Mouse (Mus musculus) liver, embryonic 14.5 days (tissue): ENCODE data around the gene Glipr1l1. TPM values are rescaled to one million over a fixed set of nuclear protein-coding genes. Genes with fewer than 3 reads are reported as not detected.
"Not testable (repeated sequence)": the region's sequence is repeated elsewhere in the genome, so short reads cannot be mapped to it uniquely, and the experiment has no call there.

Experiments used
- ATAC-seq: fragments of 200-750 bp; cut with Nextera tagmentation; 2 replicates; pipeline ENCODE4 v1.8.0; 2017; ENCODE audit warnings: moderate number of reproducible peaks, mild to moderate bottlenecking, moderate library complexity; ENCODE audit not compliant: insufficient read depth
- DNase-seq, 3 experiments: peaks; one replicate each; pipeline ENCODE4 v3.0.0-alpha.2; 2012 to 2013; ENCODE audit warnings: low read depth in 3 of 3, low spot score in 3 of 3
- H3K27ac ChIP-seq: fragments of 300-500 bp; sonication (generic); 2 replicates; pipeline ENCODE4 v1.5.1; 2014; ENCODE audit warnings: moderate library complexity, mild to moderate bottlenecking, control low read depth, inconsistent platforms
- H3K27me3 ChIP-seq: fragments of 300-500 bp; sonication (generic); 2 replicates; pipeline ENCODE4 v1.6.1; 2014; ENCODE audit warnings: mild to moderate bottlenecking, low read length, moderate library complexity; ENCODE audit not compliant: control insufficient read depth, insufficient read depth
- H3K36me3 ChIP-seq: fragments of 300-500 bp; sonication (generic); replicated peaks from 2 replicates; pipeline ENCODE4 v1.6.1; 2014; ENCODE audit warnings: low read depth; ENCODE audit not compliant: control insufficient read depth, insufficient read depth
- H3K4me1 ChIP-seq, 2 experiments: fragments of 200-500 bp in 1 of 2; fragments of 300-500 bp in 1 of 2; sonication (generic) in 1 of 2; replicated peaks; 2 replicates each; pipeline ENCODE4 v1.6.1; 2012 to 2014; ENCODE audit warnings: antibody characterized with exemption in 1 of 2, inconsistent platforms in 1 of 2, low read length in 1 of 2; ENCODE audit not compliant: control insufficient read depth in 2 of 2, insufficient read depth in 2 of 2
- H3K4me2 ChIP-seq: fragments of 300-500 bp; sonication (generic); 2 replicates; pipeline ENCODE4 v1.6.1; 2014; ENCODE audit warnings: low read depth, mild to moderate bottlenecking, control low read depth, moderate library complexity
- H3K4me3 ChIP-seq, 2 experiments: fragments of 200-500 bp in 1 of 2; fragments of 300-500 bp in 1 of 2; sonication (generic) in 1 of 2; 2 replicates each; pipeline ENCODE4 v1.5.1; 2012 to 2014; ENCODE audit warnings: low read depth in 2 of 2, low read length in 2 of 2, mild to moderate bottlenecking in 2 of 2, control low read depth in 1 of 2, inconsistent platforms in 1 of 2, moderate library complexity in 1 of 2; ENCODE audit not compliant: insufficient read depth in 1 of 2
- H3K9ac ChIP-seq: fragments of 300-500 bp; sonication (generic); replicated peaks from 2 replicates; pipeline ENCODE4 v1.6.1; 2014; ENCODE audit warnings: mild to moderate bottlenecking, control low read depth, moderate library complexity
- H3K9me3 ChIP-seq: fragments of 300-500 bp; sonication (generic); 2 replicates; pipeline ENCODE4 v1.6.1; 2016; ENCODE audit warnings: low read length, mixed read lengths; ENCODE audit not compliant: control insufficient read depth
- CTCF ChIP-seq: IDR thresholded peaks from 2 replicates; pipeline ENCODE4 v1.5.1; 2016; ENCODE audit warnings: antibody characterized with exemption, low read depth, control low read depth
- EP300 ChIP-seq: IDR thresholded peaks from 2 replicates; pipeline ENCODE4 v1.6.1; 2016; ENCODE audit warnings: antibody characterized with exemption, low read depth
- WGBS: fragments of 180-500 bp; shearing (Covaris S2); extraction: QIAGEN DNeasy Blood & Tissue Kit; methylation state at CpG from one replicate; pipeline ENCODE4 v1.1.7; 2014; ENCODE audit not compliant: insufficient replicate concordance; 5-methylcytosine and 5-hydroxymethylcytosine counted together
- polyA plus RNA-seq, 2 experiments: library from polyadenylated mRNA; depleted of rRNA in 1 of 2; stranded (reverse) in 1 of 2; unstranded in 1 of 2; fragments of >200 nt; fragmentation: Nextera tagmentation in 1 of 2; extraction: Ambion mirVana in 1 of 2; gene quantifications; 2 replicates each; pipeline versions ENCODE4 v1.2.1 to v1.2.3; 2012 to 2014

Glipr1l1 gene
- polyA plus RNA-seq, 2 experiments = not detected

- no peak for ATAC-seq
- 64% methylated on average over 7 of the region's 7 CpGs for WGBS
- no peaks in the 10 kb centered on the region for H3K27me3 ChIP-seq
- H3K36me3 ChIP-seq = no peaks in the 10 kb centered on the region
- H3K4me1 ChIP-seq = no peaks in the 10 kb centered on the region
- no peak overlapping the region for H3K9ac ChIP-seq
- no peak overlapping the region for H3K4me3 ChIP-seq
- H3K4me2 ChIP-seq = no peak overlapping the region
- H3K9me3 ChIP-seq = no peaks in the 10 kb centered on the region
- no peak overlapping the region for H3K27ac ChIP-seq
- DNase-seq = no peak
- TF ChIP-seq EP300 = no peak
- no peak for TF ChIP-seq CTCF
Measured at GRCm38 (mm10) chr10:112110401-112110800, 50.4 kb downstream of the Glipr1l1 start.

GRCm38 (mm10) chr10:112125090-112125489 lies 65.1 kb downstream of the Glipr1l1 start:
- H3K4me2 ChIP-seq, H3K27me3 ChIP-seq, H3K4me1 ChIP-seq, H3K4me3 ChIP-seq, ATAC-seq, H3K27ac ChIP-seq, H3K36me3 ChIP-seq, H3K9ac ChIP-seq, DNase-seq, H3K9me3 ChIP-seq: not testable (repeated sequence)
- 39% methylated on average over 2 of the region's 2 CpGs for WGBS

GRCm38 (mm10) chr10:112127682-112128230 lies 67.8 kb downstream of the Glipr1l1 start:
- not testable (repeated sequence) for H3K36me3 ChIP-seq, DNase-seq, H3K4me3 ChIP-seq, H3K9ac ChIP-seq, H3K27me3 ChIP-seq, H3K27ac ChIP-seq, ATAC-seq, H3K4me2 ChIP-seq, H3K4me1 ChIP-seq, H3K9me3 ChIP-seq
- 61% methylated on average over 6 of the region's 6 CpGs for WGBS

Other genes with a start within 250 kb of the Glipr1l1 start
- 5.3 and 9.9 TPM in 2 replicates for gene Krr1, start 87.5 kb upstream of the Glipr1l1 start, polyA plus RNA-seq (2012; rRNA removed)
- gene Krr1, start 87.5 kb upstream of the Glipr1l1 start, polyA plus RNA-seq (2014; fragmentation: Nextera tagmentation; extraction: Ambion mirVana) = 22.1 and 24.8 TPM in 2 replicates
- gene Glipr1, start 57.6 kb upstream of the Glipr1l1 start, polyA plus RNA-seq (2012; rRNA removed) = 8.0 and 9.7 TPM in 2 replicates
- 7.6 and 8.7 TPM in 2 replicates for gene Glipr1, start 57.6 kb upstream of the Glipr1l1 start, polyA plus RNA-seq (2014; fragmentation: Nextera tagmentation; extraction: Ambion mirVana)
- not detected in 2 replicates for gene Glipr1l2, start 23.2 kb downstream of the Glipr1l1 start, polyA plus RNA-seq (2012; rRNA removed)
- not detected in 2 replicates for gene Glipr1l2, start 23.2 kb downstream of the Glipr1l1 start, polyA plus RNA-seq (2014; fragmentation: Nextera tagmentation; extraction: Ambion mirVana)
- not detected in 2 replicates for gene Glipr1l3, start 100.1 kb downstream of the Glipr1l1 start, polyA plus RNA-seq (2012; rRNA removed)
- not detected in 2 replicates for gene Glipr1l3, start 100.1 kb downstream of the Glipr1l1 start, polyA plus RNA-seq (2014; fragmentation: Nextera tagmentation; extraction: Ambion mirVana)
- not detected in 2 replicates for gene Caps2, start 103.4 kb downstream of the Glipr1l1 start, polyA plus RNA-seq (2012; rRNA removed)
- gene Caps2, start 103.4 kb downstream of the Glipr1l1 start, polyA plus RNA-seq (2014; fragmentation: Nextera tagmentation; extraction: Ambion mirVana) = 0.05 TPM in 1 of 2 replicates, not detected in the other
- 0.01 TPM in 1 of 2 replicates, not detected in the other for gene Kcnc2, start 210.9 kb downstream of the Glipr1l1 start, polyA plus RNA-seq (2012; rRNA removed)
- not detected in 2 replicates for gene Kcnc2, start 210.9 kb downstream of the Glipr1l1 start, polyA plus RNA-seq (2014; fragmentation: Nextera tagmentation; extraction: Ambion mirVana)